ENCODE assay signal across 8 mouse cellular contexts in genomic region chr9:44249181-44250146, GRCm38 (mm10). TPM values are rescaled to one million over a fixed set of nuclear protein-coding genes. Genes with fewer than 3 reads are reported as not detected.
A peak's percentile ranks its signal among the peaks of the same experiment; 100 is the strongest.
DNase-seq lines count a peak whose midpoint lies in the region; ATAC-seq and TF ChIP-seq lines count a peak whose summit lies in the region.
"Had no signal": no experiment of that assay in that cellular context is flagged by ENCODE, and none has a peak within 500 bp of the region (broad histone marks: within the 10 kb centered on the region; RNA-seq: fewer than 3 reads in every experiment).

No protein-coding gene starts in this region.

- DNase-seq in R1 (ENCODE audit: low read depth, low spot score) = peak; percentile 71
- DNase-seq in cerebellum, postnatal 25 days = peak; percentile 55 to 73
- peak; percentile 57 to 62 for DNase-seq in gastrocnemius, adult 8-10 months (ENCODE audit: low spot score in 2 of 2)
- DNase-seq in hindbrain, postnatal 0 days (ENCODE audit: low spot score) = peak; percentile 64
- DNase-seq in left cerebral cortex, postnatal 14 days (ENCODE audit: low spot score in 2 of 2) = peak; percentile 69 to 70
- peak; percentile 57 for DNase-seq in right cerebral cortex, postnatal 25 days

- peak; percentile 70 for ATAC-seq in hindbrain, postnatal 0 days
- peak; percentile 96 for ATAC-seq in megakaryocyte progenitor cell, adult 5-6 weeks (replicated peaks; ENCODE audit: poor library complexity)

- H3K4me2 ChIP-seq in hindbrain, postnatal 0 days (ENCODE audit: low read depth, low read length) = no peak overlapping the region

- 0 out of 2 replicates have a peak, but pooled peaks cover 3% of the 10 kb centered on the region for H3K27me3 ChIP-seq in hindbrain, postnatal 0 days (ENCODE audit: insufficient read depth, low read length)

- H3K9me3 ChIP-seq in hindbrain, postnatal 0 days (ENCODE audit: low read length) = no peaks in the 10 kb centered on the region

- TF ChIP-seq CTCF in hindbrain, postnatal 0 days (IDR thresholded peaks at IDR 0.05; ENCODE audit: low read depth) = peak; percentile 66

- peaks cover 5% of the 10 kb centered on the region for H3K4me1 ChIP-seq in hindbrain, postnatal 0 days (ENCODE audit: insufficient read depth, low read length)

- intact Hi-C loops in left cerebral cortex, postnatal 14 days (cut with DNase I) = no loop called here

- no peak overlapping the region for H3K4me3 ChIP-seq in hindbrain, postnatal 0 days (ENCODE audit: low read length)

- H3K36me3 ChIP-seq in hindbrain, postnatal 0 days (ENCODE audit: insufficient read depth, low read length) = no peaks in the 10 kb centered on the region

- H3K9ac ChIP-seq in hindbrain, postnatal 0 days (replicated peaks; ENCODE audit: low read length) = no peak overlapping the region

- H3K27ac ChIP-seq in hindbrain, postnatal 0 days = no peak overlapping the region

- 43% methylated on average over 26 of the region's 26 CpGs for WGBS in hindbrain, postnatal 0 days

RNA-seq across cellular contexts. Expression of gene Pdzd3, which starts 1.8 kb away (rescaled TPM):
- total RNA-seq in gastrocnemius, adult 8-10 months (2022) = 1 to 10 TPM in 1 of 4 experiments, under 1 TPM in 3; 0.56 to 1.0 (median 0.95) TPM
- 0.31 TPM in 1 of 2 replicates, not detected in the other for total RNA-seq in hindbrain, postnatal 0 days (2014; rRNA removed)
- 0.13 and 0.34 TPM in 2 replicates for polyA plus RNA-seq in hindbrain, postnatal 0 days (2015; fragmentation: Nextera tagmentation; extraction: Ambion mirVana)
- under 1 TPM; 0.53 to 0.82 TPM for total RNA-seq in left cerebral cortex, postnatal 14 days (2021)
- 0.35 and 0.54 TPM in 2 replicates for total RNA-seq in megakaryocyte progenitor cell, adult 5-6 weeks (2015)
- not detected in 2 replicates for total RNA-seq in megakaryocyte progenitor cell, adult 5-6 weeks (2017)

RNA-seq across cellular contexts. Expression of gene Ccdc153, which starts 9.0 kb away (rescaled TPM):
- total RNA-seq in gastrocnemius, adult 8-10 months (2022) = not detected
- 1.0 TPM in 1 of 2 replicates, not detected in the other for total RNA-seq in hindbrain, postnatal 0 days (2014; rRNA removed)
- 2.2 and 2.6 TPM in 2 replicates for polyA plus RNA-seq in hindbrain, postnatal 0 days (2015; fragmentation: Nextera tagmentation; extraction: Ambion mirVana)
- 1 to 10 TPM; 1.2 to 1.4 TPM for total RNA-seq in left cerebral cortex, postnatal 14 days (2021)
- not detected in 2 replicates for total RNA-seq in megakaryocyte progenitor cell, adult 5-6 weeks (2015)
- total RNA-seq in megakaryocyte progenitor cell, adult 5-6 weeks (2017) = not detected in 2 replicates
- polyA plus RNA-seq: large intestine, adult 2 months had no signal

RNA-seq across cellular contexts. Expression of gene Cbl, which starts 15.6 kb away (rescaled TPM):
- 10 to 100 TPM in 1 of 4 experiments, 1 to 10 TPM in 3; 5.1 to 10.2 (median 7.3) TPM for total RNA-seq in gastrocnemius, adult 8-10 months (2022)
- total RNA-seq in hindbrain, postnatal 0 days (2014; rRNA removed) = 24.2 and 30.5 TPM in 2 replicates
- polyA plus RNA-seq in hindbrain, postnatal 0 days (2015; fragmentation: Nextera tagmentation; extraction: Ambion mirVana) = 13.2 and 14.3 TPM in 2 replicates
- 10 to 100 TPM; 44.9 to 48.9 TPM for total RNA-seq in left cerebral cortex, postnatal 14 days (2021)
- total RNA-seq in megakaryocyte progenitor cell, adult 5-6 weeks (2015) = 106 and 109 TPM in 2 replicates
- total RNA-seq in megakaryocyte progenitor cell, adult 5-6 weeks (2017) = 28.9 and 45.7 TPM in 2 replicates

RNA-seq across cellular contexts. Expression of gene Nlrx1, which starts 18.9 kb away (rescaled TPM):
- 10 to 100 TPM; 20.5 to 24.7 (median 22.6) TPM for total RNA-seq in gastrocnemius, adult 8-10 months (2022)
- total RNA-seq in hindbrain, postnatal 0 days (2014; rRNA removed) = 5.7 and 12.7 TPM in 2 replicates
- polyA plus RNA-seq in hindbrain, postnatal 0 days (2015; fragmentation: Nextera tagmentation; extraction: Ambion mirVana) = 5.1 and 6.9 TPM in 2 replicates
- 10 to 100 TPM; 11.4 to 11.6 TPM for total RNA-seq in left cerebral cortex, postnatal 14 days (2021)
- total RNA-seq in megakaryocyte progenitor cell, adult 5-6 weeks (2015) = 4.1 and 4.7 TPM in 2 replicates
- 3.4 and 8.3 TPM in 2 replicates for total RNA-seq in megakaryocyte progenitor cell, adult 5-6 weeks (2017)

RNA-seq across cellular contexts. Expression of gene Abcg4, which starts 39.0 kb away (rescaled TPM):
- under 1 TPM; 0.12 to 0.70 (median 0.30) TPM for total RNA-seq in gastrocnemius, adult 8-10 months (2022)
- total RNA-seq in hindbrain, postnatal 0 days (2014; rRNA removed) = 59.1 and 69.6 TPM in 2 replicates
- 21.0 and 24.1 TPM in 2 replicates for polyA plus RNA-seq in hindbrain, postnatal 0 days (2015; fragmentation: Nextera tagmentation; extraction: Ambion mirVana)
- total RNA-seq in left cerebral cortex, postnatal 14 days (2021) = 10 to 100 TPM; 62.2 to 67.9 TPM
- 3.9 and 7.4 TPM in 2 replicates for total RNA-seq in megakaryocyte progenitor cell, adult 5-6 weeks (2015)
- 1.6 and 2.5 TPM in 2 replicates for total RNA-seq in megakaryocyte progenitor cell, adult 5-6 weeks (2017)
